Mouse (Mus musculus): ENCODE results near the gene Gas2l1.
A peak's percentile ranks its signal among the peaks of the same experiment; 100 is the strongest.

Gas2l1 gene

DNA sequence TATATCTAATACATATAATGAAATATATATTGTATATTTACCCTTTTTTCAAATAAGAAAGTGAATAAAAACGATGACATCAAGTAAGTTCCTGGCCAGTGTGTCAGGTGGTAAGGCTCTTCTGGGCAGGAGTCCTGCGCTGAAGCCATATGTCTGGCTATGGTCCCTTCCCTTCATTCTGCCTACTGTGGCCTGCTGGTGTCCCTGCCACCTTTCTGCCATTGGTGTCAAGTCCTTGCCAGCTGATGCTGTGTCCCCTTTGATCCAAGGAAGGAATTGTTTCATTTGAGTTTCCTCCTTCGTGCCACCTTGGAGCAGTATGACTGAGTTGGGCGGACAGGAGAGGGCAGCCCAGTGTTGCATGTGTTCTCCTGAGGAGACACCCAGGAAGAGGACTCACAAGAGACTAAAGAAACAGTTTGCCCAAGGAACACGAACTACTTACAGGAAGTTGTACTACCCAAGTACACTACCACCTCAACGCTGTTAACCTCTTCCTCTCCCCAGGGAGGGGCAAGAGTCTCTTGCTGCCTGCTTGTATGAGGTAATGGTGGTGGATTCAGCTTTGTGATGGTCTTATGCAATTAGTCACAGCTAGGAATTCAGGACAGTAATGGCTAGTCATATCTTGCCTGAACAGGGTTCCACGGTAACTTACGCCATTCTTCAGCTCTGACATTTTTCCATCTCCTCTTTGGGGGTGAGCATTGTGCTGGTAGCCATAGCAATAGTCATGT, 22.3 kb downstream of the Gas2l1 start:
- peak; percentile 13 for DNase-seq (ENCODE audit: low read depth)

DNA sequence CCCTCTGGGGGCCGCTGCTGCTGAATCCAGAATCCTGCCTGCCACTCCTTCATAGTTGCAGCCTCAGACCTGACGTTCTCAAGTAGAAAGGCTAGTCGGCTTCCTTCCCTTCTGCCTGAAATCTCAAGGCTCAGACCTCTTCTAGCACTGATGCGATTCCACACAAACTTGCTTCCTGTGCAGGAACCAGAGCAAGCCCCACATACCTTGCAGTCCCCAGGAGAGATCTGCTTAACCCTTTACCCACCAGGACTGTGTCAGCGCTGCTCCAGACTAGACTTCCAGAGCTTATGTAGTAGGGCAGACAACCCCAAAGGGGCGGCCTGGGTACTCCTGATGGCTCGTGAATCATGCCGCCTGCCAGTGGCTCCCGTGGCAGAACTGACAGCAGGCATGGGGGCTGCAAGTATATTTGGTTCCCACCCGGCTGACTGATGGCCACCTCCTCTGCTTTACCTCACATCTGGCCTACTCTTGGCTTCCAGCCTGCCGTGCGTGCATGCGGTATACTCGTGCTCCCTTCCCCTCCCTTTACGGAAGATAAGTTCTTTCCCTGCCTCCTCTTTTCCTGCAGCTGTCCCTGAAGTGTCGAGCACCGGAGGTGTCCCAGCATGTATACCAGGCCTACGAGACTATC, 23.9 kb downstream of the Gas2l1 start:
- DNase-seq (ENCODE audit: low read depth) = no peak

DNA sequence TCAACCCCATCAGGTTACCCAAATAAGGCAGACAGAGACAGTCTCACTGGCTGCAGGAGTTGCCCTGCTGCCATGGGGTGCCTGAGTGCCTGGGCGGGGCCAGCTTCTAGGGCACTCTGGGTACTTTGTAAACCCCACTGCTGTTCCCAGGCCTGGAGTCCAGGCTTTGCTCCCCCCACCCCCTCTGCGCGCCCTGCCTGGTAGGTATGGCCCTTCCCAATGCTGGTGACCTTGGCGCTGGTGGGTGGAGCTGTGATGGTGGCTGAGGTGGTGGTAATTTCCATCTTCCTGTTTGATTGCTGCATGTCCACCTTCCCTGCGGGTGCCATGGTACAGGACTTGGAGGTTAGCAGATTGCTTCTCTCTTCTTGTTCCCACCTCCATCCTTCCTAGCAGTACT, 24.5 kb downstream of the Gas2l1 start:
- DNase-seq (ENCODE audit: low read depth) = no peak

DNA sequence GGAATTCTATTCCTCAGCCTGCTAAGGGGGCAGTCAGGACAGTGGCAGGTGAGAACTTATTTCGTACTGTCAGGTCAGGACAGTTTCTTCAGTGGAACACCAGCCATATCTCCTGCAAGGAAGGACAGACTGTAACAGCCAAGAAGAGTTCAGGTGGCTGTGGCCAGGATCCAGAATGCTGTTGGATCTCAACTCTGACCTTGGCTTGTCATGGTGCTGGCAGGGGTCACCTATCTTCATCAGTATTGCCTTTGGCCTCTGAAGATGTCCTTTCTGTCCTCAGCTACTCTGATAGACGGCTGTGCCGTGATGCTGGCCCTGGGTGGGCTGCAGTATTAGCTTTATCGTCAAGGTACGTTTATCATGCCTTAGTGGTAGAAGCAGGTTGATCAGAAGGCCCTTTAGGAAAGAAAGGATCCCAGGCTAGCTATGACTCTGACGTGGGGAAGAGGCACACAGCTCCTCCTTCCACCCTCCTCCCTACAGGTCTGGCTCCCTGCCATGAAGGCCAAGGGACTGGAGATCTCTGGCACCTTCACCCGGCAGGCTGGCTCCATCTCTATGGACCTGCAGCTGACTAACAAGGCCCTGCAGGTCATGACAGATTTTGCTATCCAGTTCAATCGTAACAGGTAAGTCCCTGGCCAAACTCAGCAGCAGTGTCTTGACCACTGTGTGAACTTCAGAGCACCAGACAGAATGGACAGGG, 27.8 kb downstream of the Gas2l1 start:
- DNase-seq (ENCODE audit: low read depth) = no peak

DNA sequence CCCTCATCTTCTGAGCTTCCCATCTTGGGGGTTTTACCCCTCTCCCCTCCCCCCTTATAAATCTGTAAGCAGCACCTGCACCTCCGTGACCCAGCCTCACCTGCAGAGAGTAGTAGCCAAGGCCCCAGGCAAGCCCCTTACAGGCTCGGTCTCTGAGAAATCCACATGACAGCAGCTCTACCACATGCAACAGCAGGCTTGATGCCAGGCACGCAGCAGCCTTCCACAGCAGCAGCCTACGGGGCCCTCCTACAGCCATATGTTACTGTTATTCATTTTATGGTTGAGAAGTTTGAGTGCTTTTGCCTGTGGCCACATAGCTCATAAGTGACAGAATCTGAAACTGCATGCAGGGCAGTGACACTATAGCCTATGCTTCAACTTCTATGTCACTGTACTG, 29.7 kb downstream of the Gas2l1 start:
- DNase-seq (ENCODE audit: low read depth) = no peak

DNA sequence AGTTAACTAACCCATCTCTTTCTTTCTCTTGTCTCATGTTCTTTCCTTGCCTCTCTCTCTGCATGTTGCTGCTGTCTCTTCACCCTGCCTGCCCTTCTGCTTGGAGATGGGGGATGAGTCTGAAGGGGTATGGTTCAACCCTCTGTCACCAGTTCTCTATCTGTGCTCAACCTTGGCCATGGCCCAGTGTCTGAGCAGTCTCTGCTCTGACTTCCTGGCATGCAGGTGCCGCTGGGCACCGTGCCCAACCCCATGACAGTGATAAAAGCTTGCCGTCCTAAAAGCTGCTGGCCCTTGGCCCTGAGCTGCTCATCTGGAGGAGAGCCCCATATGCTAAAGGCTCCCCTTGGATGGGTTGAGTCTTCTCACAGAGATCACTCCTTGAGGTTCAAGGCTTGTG, 32.0 kb downstream of the Gas2l1 start:
- no peak for DNase-seq (ENCODE audit: low read depth)

DNA sequence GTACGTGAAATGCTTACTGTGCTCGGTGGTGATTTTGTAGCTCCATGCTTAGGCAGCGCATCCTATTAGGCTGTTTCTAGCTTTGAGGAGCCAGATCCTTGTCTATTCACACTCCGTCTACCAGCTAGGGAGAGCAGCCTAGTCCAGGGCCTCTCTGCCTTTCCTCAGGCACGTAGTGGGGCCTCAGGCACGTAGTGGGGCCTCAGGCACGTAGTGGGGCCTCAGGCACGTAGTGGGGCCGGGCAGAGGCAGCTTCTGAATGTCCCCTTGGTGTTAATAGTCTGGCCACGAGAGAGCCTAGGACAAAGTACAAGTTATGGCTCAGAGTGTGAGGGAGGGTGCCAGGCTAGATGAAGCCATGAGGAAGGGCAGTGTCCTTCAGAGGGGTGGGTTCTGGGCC, 32.4 kb downstream of the Gas2l1 start:
- DNase-seq (ENCODE audit: low read depth) = no peak

DNA sequence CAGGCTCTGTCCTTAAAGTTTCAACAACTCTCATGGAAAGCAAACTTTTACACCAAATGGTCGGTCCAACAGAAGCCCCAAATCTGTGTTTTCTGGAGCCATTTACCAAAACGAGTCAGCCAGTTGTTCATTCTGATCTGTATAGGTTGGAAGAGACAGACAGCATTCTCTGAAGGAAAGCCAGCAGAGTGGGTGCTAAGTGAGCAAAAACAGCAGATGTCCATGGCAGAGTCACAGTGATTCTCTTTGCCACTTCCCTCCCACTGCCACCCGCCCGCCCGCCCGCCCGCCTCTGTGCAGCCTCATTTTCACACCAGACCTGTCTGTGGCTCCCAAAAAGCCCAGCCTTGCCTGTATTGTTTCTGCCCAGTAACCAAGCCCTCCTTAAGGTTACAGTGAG, 36.9 kb downstream of the Gas2l1 start:
- DNase-seq (ENCODE audit: low read depth) = no peak

DNA sequence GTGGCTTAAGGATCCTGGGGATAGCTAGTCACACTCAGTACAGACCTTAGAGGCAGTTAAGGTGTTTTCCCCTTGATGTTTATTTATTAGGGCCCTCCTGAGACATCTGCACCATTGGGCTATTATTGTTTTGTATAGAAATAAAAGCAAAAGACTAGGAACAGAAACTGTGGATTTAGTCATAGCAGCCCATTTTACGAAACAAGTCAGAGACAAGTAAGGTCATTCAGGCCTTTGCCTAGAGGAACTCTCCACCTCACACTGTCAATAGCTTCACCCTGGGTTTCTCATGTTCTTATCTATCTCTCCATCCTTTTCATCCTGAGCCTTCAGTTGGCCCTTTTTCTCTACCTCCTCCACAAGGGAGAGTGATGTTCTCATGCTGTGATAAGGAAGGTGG, 40.0 kb downstream of the Gas2l1 start:
- no peak for DNase-seq (ENCODE audit: low read depth)

DNA sequence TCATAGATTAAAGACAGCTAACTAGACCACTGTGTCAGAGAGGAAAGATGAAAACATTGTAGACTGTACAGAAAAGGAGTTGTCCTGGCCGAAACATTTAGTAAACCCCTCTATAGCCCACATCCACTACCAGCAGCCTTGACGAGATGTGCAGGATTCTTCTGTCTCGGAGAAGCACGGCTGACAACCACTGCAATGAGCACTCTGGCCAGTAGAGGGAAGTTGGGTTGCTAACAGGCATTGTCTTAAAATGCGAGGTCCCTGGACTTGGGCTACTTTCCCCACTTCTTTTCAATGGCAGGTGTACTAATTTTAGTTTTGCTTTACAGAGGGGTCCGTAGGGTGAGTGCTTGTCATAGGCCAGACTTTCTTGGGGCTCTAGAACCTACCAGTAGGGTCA, 47.6 kb downstream of the Gas2l1 start:
- no peak for DNase-seq (ENCODE audit: low read depth)

DNA sequence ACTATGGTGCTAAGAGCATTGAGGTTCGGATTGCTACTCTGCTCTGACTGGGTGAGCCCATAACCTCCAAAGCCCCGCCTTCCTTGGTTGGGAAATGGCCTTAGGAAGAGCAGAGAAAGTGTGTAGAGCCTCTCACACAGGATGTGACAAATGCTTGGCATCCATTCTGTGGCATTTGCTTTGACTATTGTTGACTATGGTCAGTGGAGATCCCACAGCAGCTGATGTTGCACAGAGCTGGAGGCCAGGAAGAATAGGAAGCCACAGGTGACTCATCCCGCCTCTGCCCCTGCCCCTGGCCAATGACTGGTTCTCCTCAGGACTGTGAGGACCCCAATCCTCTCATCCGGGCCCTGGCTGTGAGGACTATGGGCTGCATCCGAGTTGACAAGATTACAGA, 48.8 kb downstream of the Gas2l1 start:
- no peak for DNase-seq (ENCODE audit: low read depth)

DNA sequence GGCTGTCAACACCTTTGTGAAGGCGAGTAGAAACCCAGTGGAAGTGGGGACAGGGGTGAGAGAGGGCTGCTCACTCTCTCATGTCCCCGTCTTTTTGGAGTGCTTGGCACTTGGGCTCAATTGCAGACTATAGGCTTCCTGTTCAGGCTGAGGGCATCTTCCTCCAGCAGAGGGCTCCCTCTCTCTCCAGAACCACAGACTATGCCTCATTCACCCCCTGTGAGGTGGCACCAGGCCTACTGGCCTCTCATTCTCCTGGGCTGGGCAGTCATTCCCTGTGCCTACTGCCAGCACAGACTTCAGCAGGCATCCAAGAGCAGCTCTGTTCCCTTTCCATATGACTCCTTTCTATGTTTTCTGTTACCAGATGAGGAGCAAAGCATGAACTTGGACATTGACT, 49.4 kb downstream of the Gas2l1 start:
- peak; percentile 37 for DNase-seq (ENCODE audit: low read depth)

DNA sequence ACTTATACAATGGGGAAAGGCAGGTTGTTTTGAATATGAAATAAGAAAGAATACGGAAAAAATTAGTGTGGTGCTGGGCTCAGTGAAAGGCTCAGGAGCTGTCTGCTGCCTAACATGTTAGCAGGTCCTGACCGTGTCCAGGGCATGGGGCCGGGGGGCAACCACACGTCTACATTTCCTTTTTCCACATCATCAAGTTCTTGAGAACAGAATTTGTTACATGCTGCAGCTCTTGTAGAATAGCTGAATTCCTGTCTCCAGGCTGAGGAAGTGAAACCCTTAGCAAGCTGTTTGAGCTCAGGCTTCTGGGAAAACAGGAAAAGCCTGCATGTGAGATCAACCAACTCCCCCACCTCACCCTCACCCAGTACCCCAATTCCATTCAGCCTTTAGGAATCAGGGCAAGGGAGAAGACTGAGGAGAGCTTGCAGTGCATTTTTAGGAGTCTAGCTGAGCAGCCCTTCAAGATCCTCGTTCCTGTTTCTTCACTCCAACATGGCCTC, 52.9 kb downstream of the Gas2l1 start:
- no peak for DNase-seq (ENCODE audit: low read depth)

DNA sequence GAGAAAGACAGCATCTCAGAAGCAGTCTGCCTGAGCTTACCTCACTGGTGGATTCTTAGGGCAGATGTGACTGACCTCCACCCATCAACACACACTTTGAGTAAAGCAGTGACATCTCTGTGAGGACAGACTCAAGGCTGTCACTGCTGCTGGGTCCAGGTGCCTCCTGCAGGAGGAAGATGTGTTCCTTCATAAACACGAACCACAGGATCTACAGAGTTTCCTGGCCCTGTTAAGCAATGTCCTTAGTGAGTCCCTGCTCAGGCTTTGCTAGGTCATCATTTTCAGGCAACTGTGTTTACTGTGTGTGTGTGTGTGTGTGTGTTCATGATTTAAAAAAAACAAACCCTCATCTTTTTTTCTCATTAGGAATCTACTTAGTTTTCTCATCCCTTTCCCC, 53.6 kb downstream of the Gas2l1 start:
- DNase-seq (ENCODE audit: low read depth) = no peak

DNA sequence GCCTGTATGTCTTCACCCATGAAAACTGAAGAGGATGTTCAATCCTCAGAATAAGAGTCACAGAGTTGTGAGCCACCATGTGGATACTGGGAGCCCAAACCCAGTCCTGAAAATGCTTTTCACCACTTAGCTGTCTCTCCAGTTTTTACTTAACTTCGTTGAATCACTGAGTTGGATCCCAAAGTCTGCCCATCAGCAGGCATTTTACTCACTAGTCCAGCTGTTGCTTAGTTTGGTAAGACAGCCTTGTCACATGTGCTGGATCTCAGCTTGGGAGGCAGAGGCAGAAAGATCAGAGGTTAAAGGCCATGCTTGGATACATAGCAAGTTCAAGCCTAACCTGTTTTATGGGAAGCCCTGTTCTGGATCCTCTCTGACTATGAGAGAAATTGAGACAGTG, 54.9 kb downstream of the Gas2l1 start:
- DNase-seq (ENCODE audit: low read depth) = no peak

DNA sequence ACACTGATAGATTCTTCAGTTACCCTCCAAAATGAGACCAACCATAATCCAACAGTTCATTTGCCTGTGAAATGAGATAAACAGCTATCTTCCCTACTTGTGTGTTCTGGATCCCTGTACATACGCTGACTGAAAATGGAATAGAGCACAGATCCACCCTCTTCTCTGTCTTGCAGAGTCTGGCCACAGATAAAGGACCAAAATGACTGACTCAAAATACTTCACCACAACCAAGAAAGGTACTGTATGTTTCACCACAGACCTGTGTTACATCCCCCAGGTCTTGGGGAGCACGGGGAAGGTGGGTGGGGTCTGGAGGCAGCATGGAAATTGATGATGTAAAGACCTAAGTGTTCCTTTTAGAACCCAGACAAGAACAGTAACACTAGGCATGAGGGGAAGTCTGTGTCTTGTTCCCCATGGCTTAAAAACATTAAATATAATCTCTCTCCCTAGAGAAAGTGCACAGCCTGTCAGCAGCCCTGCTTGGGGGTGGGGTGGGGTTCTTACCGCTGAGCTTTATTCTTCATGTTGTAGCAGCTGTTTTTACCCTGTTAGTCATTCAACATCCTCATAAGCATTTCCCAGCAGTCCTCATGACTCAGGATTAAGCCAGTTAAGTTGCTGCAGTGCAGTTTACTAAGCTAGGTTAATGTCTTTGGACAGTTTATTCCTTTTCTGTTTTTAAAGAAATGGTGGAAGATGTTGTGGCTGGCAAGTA, 55.6 kb downstream of the Gas2l1 start:
- no peak for DNase-seq (ENCODE audit: low read depth)

DNA sequence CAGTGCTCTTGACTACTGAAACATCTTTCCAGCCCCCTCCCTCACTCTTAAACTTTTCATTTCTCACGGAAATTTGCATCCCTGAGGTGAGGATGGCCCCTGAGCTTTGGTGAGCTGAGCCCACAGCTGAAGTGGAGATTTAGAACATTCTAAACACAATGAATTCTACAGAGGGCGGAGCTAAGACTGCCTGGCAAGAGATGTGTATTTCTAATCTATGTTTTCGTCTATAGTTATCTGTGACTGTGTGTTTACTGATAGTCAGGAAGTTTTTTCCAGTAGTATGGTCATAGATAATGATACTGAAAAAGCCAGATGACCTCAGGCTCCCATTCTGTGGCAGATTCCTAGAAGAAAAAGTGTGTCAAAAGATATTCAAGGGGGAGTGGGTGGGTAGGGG, 56.3 kb downstream of the Gas2l1 start:
- no peak for DNase-seq (ENCODE audit: low read depth)

DNA sequence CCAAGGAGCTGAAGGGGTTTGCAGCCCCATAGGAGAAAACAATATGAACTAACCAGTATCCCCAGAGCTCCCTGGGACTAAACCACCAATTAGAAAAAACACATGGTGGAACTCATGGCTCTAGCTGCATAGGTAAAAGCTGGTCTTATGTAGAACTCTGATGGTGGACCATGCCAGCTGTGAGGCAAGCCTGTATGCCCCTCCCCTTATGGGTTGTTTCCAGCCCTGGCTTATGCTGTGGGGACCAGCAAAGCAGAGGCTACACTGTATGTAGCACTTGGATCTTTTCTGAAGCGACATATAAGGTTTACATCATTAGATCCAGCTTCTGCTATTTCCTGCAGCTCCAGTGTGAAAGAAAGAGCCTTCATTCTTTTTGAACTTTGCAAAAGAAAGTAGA, 57.9 kb downstream of the Gas2l1 start:
- DNase-seq (ENCODE audit: low read depth) = no peak

DNA sequence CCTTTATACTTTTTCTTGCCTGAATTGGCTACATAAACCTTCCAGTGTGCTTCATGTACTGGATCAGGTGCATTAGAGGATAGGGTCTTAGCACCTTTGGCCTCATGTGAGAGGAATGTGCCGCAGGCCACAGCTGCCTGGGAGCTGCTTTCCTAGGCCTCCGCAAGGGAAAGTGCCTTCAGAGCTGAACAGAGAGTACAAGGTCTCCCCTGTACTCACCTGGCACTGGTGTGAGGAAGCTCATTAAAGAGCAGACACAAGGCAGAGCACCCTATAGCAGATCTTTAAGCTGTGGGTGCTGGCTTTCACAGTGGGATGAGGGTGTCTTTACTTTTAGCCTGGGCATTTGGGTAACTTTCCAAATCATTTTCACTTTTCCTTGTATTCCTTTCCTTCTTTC, 59.6 kb downstream of the Gas2l1 start:
- DNase-seq (ENCODE audit: low read depth) = no peak
